Mouse (Mus musculus): ENCODE data around the gene Pde6b. TPM values are rescaled to one million over a fixed set of nuclear protein-coding genes. Genes with fewer than 3 reads are reported as not detected.
A peak's percentile ranks its signal among the peaks of the same experiment; 100 is the strongest.

Gene Pde6b
- total RNA-seq, 1 experiment from 2014 or later: not detected

DNA sequence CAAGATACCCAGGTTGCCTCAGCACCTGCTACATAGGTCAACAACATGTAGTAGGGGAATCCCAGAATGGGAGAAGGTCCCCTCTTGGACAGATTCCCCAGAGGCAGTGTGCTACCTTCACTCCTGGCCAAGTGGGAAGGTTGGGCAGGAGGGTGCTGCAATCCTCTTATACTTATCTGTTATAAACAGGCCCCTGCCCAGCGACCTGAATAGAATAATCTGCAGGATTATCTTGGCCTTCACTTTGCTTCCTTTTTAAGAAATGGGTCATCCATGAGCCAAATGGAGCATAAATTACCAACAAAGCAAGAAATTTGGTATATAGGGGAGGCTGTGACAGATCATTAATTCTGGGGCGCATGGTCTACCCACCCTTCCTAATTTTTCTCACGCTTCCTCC is 1.6 kb downstream of the Pde6b start:
- DNase-seq: no peak

DNA sequence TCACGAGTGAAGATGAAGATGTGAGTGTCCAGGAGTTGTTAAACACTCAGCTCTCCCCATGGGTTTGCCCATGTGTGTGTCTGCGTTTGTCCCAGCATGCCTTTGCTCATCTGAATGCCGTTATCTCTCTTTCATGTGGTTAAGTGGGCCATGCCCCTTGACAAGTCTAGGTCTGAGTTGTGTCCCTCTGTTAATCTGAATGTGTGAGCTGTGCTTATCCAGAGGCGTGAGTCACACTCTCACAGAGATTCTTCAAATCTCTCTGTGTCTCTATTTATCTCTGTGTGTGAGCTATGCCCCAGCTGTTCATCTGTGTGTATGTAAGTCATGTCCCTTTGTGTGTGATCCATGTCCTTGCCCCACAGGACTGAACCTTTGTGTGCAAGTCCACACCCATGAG is 15.3 kb downstream of the Pde6b start:
- no peak for DNase-seq

GRCm38 (mm10) chr5:108405460-108405859 is 17.3 kb downstream of the Pde6b start:
- no peak for DNase-seq

DNA sequence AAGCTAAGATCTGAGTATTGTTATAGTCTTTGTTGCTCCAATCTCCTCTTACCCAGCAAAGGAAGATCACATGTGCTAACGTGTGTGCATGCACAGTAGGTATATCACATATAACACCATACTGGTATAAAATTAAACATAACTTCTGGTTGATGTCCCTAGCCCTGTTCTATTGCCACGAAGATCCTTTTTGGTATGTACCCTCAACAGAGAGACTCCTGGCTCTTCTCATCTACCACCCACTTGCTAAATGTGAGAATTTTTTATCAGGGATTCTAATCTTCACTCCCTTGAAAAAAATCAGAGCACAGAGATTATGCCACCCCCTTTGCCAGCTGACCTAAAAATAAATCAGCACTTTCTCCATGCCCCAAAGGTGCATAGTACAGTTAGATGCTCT is 18.8 kb downstream of the Pde6b start:
- no peak for DNase-seq

DNA sequence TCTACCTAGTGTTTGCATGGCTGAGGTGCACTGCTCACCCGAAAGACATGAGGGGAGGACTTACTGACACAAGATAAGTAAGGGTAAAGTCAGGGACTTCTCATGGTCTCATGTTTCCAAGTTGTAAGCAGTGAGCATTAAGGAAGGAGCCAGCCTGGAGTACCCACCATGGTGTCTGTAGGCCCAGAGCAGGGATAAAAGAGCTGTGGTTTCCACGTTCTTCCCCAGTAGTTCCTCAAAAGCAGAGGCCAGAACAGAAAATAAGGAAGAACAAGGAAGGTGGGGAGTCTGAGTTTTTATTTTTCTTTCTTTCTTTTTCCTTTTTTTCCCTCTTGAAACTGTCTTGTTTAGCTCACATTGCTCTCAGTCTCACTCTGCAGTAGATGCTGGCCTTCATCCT is 26.5 kb downstream of the Pde6b start:
- DNase-seq: no peak

- DNase-seq: no peak
Observed at GRCm38 (mm10) chr5:108422741-108423140, 34.5 kb downstream of the Pde6b start.

DNA sequence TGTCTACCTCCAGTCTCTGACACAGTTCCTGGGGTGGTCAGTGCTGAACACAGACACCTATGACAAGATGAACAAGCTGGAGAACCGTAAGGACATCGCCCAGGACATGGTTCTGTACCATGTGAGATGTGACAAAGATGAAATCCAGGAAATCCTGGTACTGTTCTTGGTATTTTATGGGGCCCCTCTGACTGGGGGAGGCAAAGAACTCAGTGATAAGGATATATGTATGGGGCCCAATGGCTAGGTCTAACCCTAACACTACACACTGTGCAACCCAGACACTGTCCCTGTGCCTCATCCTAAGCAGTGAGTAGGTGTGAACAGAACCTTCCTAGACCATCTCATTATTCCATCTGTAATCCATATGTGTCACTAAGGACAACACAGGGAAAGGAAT is 35.2 kb downstream of the Pde6b start:
- no peak for DNase-seq

- peak; percentile 74 for DNase-seq
Observed at GRCm38 (mm10) chr5:108427186-108427585, 39.0 kb downstream of the Pde6b start.

DNA sequence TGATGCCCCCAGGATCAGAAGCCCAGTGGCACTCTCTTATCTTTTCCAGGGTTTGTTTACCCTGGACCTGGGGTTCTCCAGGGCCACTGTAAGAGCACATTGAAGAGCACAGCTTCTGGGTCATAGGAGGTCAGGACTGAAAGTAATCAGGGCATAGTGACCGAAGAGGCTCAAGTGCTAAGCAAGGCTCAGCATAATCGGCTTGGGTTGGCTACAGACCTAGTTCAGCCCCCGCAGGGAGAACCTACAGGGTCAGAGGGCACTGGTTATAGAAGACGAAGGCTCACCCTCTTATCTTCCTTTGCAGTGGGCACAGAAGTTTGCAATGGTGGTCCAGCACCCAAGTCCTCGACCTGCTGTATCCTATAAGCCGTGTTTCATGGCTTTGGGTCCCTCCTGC is 43.0 kb downstream of the Pde6b start:
- no peak for DNase-seq

GRCm38 (mm10) chr5:108433804-108434587 is 45.8 kb downstream of the Pde6b start, which contains the start of gene Atp5k:
Gene Atp5k, minus strand, starts transcription at chr5:108434448.
- peak; percentile 96 for DNase-seq

- DNase-seq: no peak
Observed at GRCm38 (mm10) chr5:108436101-108436500, 47.9 kb downstream of the Pde6b start.

DNA sequence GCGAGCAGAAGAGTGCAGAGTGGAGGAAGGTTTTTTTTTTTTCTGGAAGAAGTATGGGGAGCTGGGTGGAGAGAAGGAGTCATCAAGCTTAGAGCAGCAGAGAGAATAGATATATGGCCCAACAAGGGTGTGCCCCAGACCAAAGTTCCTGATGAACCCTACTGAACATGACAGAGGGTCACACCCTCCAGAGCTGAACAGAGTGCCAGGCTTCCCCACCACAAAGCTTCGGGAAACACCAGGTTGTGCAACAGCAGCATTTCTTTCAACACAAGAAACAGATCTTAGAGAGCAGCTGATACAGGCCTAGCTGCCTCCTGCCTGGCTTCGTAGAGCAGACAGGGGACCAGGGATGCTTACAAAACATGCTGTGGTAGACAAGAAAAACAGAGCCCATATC is 58.8 kb downstream of the Pde6b start:
- no peak for DNase-seq

DNA sequence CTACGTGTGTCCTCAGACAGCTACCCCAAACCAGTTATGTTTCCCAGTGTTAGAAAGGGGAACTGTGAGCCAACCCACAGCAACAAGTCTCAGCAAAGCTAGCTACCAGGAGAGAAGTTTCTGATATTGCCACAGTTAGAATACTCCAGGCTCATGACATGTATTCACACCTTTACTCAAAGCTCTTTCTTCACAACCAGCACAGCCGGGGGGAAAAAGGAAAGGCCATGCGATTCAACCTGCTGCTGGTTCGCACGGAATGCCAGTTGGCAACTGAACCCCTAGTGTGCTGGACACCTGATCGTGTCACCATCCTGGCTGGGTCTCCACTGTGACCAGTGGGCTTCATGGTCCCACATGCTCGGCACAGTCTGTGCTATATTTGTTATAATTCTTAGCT is 59.7 kb downstream of the Pde6b start:
- DNase-seq: no peak

GRCm38 (mm10) chr5:108448785-108449668 is 60.8 kb downstream of the Pde6b start, which contains the start of gene Mfsd7a:
Gene Mfsd7a, minus strand, starts transcription at chr5:108448891.
- peak; percentile 91 for DNase-seq

DNA sequence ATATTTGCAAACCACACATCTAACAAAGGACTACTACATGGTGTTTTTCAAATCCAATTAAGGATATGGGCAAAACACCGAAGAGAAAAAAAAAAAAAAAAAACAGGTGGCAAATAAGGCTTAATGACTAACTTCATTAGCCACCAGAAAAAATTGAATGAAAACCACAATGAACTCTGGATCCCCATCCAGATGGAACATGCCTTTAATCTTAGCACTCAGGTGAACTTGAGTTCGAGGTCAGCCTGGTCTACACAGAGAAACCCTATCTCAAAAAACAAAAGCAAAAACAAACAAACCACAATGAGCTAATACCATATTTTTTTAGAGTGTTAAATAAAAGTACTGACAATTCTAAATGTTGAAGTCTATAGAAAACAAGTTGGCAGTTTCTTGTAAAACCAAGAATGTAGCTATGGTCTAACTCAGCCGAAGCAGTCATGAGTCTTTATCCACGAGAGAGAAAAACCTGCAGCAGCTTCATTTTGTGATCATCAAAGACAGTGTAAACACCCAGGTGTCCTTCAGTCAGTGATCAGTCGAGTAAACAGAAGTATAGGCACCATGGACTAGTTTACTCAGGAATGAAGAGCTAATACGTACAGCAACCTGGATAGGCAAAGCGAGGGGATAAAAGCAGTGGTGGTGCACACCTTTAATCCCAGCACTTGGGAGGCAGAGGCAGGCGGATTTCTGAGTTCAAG is 62.8 kb downstream of the Pde6b start:
- no peak for DNase-seq

DNA sequence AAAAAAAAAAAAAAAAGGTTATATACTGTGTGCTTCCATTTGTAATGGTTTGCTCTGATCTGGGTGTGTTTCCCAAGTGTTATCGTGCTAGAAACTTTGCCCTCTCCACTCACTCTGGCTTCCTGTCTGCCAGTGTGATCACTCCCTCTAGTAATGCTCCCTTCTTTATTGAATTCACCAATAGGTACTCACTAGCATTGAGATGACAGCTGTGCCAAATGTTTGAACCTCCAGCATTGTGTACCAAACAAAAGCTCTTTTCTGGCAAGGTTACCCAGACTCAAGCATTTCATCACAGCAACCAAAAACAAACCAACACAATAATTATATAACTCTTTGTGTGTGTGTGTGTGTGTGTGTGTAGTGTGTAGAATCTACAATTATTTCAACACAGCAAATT is 63.4 kb downstream of the Pde6b start:
- no peak for DNase-seq

DNA sequence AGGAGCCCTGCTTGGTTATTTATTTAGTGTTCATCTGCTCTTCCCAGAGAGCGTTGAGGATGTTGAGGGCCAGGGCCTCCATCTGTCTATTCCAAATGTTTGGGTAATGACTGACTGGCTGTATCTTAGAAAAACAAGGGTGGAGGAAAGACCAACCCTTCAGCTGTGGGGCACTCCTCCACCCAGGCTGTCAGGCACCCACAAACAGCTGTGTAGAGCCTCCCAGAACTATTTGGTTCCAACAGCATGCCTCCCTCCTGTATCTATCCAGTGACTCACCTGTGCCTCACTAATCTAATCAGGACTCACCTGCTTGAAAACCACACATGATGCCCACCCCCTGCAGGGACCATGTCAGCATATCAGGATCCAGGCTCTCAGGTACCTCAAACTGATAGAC is 64.2 kb downstream of the Pde6b start:
- no peak for DNase-seq

GRCm38 (mm10) chr5:108454094-108454493 is 65.9 kb downstream of the Pde6b start:
- DNase-seq: no peak

DNA sequence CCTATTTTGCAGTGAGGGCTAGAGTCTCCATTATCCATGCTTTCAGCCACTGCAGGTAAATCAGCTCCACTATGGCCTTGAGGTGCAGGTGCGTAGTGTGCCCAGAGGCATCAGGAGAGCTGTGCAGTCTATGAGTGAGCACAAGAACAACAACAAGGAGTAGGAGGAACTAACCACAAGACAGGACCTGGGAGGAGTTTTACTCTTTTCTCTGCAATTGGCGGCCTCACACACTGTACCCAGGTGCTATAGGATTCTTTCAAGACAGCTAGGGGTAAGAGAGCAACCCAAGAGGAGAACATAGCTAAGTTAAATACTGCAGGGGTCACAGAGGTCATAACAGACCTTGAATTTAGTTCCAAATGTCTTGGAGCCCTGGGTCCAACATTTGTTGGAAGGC is 70.5 kb downstream of the Pde6b start:
- DNase-seq: no peak

- no peak for DNase-seq
Observed at GRCm38 (mm10) chr5:108460461-108460860, 72.3 kb downstream of the Pde6b start.

- DNase-seq: peak; percentile 99
Observed at GRCm38 (mm10) chr5:108461082-108462065, 73.2 kb downstream of the Pde6b start, which contains the start of gene Pcgf3. Gene Pcgf3, plus strand, starts transcription at chr5:108461232.

Data from adrenal gland, postnatal 14 days (tissue).